Mouse (Mus musculus) erythroblast, embryonic 14.5 days (primary cell): Measurements from ENCODE around the gene Tada3.

Experiments used
- GATA1 ChIP-seq: IDR thresholded peaks from 2 replicates; pipeline ENCODE4 v1.6.1; 2012; ENCODE audit warnings: low read length, inconsistent platforms, mixed read lengths
- TAL1 ChIP-seq: IDR thresholded peaks from 3 replicates; pipeline ENCODE4 v1.6.1; 2012; ENCODE audit warnings: low read length, inconsistent platforms, mixed read lengths

DNA sequence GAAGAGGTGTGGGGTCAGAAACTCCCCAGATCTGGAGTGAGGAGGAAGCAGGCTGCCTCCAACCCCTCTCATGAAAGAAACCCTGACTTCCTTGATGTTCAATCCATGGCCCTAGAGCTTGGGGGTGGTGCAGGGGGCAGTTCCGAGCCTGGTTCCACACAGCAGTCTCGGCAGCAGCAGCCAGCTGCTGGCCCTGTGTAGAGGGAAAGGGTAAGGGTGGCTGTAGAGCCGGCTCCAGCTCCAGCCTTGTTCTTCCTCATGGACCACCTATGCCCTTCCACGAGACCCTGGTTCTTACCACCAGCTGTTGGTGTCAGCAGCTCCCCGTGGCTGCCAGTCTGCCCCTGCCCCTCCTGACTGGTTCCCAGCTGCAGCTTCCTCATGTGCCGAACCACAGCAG is 43.5 kb downstream of the Tada3 start:
- TF ChIP-seq TAL1 (no peak), GATA1 (no peak)
